Mouse (Mus musculus) gastrocnemius, postnatal 25 days (tissue): ENCODE measurements around the gene Mybl2. TPM values are rescaled to one million over a fixed set of nuclear protein-coding genes. Genes with fewer than 3 reads are reported as not detected.
A peak's percentile ranks its signal among the peaks of the same experiment; 100 is the strongest.
"Not testable (repeated sequence)": the region's sequence is repeated elsewhere in the genome, so short reads cannot be mapped to it uniquely, and the experiment has no call there.

Experiments used
- DNase-seq: peaks from one replicate; pipeline ENCODE4 v3.0.0; 2022
- long read RNA-seq, 2 experiments: library from polyadenylated mRNA; stranded (forward); transcript quantifications; one replicate each; pipeline ENCODE4 v2.0.0; 2021
- total RNA-seq, 2 experiments: library from RNA; stranded (reverse); gene quantifications; 1 replicate in 1 of 2; 2 replicates in 1 of 2; pipeline ENCODE4 v1.2.3; 2021

Gene Mybl2
- under 1 TPM; 0.56 to 0.70 TPM for total RNA-seq
- long read RNA-seq, experiment 1, result 0 reads
- long read RNA-seq, experiment 2, result 0 reads

DNA sequence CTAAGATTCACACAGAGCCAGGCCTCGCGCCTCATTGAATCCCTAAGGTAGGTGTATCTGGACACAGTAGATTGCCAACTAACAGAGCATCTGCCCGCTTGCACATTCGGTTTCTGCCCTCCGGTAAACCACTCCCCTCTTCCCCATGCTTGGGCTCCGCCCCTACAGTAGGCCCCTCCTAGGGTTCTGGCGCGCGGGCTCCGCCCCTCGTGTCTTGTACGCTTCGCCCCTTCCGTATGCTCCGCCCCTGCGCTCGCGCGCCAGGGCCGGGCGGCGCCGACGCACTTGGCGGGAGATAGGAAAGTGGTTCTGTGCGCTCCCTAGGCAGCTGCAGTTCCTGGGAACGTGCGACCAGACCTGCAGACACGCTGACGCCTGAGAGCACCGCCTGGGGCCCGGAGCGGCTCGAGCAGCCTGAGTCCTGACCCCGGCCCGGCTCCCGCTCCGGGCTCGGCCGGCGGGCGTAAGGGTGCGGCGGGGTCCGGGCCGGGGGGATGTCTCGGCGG, at the start of gene Mybl2:
Gene Mybl2, plus strand, starts transcription at position 353 of the 506 bp plus-strand sequence.
- DNase-seq, result peak; percentile 90

DNA sequence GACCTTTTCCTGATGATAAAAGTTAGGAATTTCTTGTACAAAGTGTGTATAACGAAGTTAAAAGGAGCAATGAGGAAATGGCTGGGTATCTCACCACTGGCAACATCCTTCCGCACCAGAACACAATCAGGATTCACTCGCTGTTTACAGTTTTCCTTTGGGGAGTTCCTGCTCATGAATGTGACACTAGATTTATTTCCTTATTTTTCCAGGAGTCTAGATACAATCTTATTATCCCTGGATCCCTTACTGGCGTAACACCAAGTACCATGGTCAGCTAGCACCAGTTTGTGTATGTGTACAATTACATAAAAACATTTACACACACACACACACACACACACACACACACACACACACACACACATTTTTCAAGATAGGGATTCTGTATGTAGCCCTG, 47.2 kb upstream of the Mybl2 start:
- DNase-seq, result no peak

- DNase-seq, result peak; percentile 82
These were observed 37.4 kb upstream of the Mybl2 start, which contains the start of gene Ift52 for GRCm38 (mm10) chr2:163016916-163017743. Gene Ift52, plus strand, starts transcription at chr2:163017354.

- no peak for DNase-seq
These were observed 23.2 kb upstream of the Mybl2 start for GRCm38 (mm10) chr2:163031289-163031688.

GRCm38 (mm10) chr2:163031757-163032156, 22.7 kb upstream of the Mybl2 start:
- no peak for DNase-seq

GRCm38 (mm10) chr2:163032622-163033021, 21.9 kb upstream of the Mybl2 start:
- no peak for DNase-seq

GRCm38 (mm10) chr2:163039940-163040339, 14.5 kb upstream of the Mybl2 start:
- DNase-seq, result no peak

GRCm38 (mm10) chr2:163048125-163048524, 6.4 kb upstream of the Mybl2 start:
- peak; percentile 42 for DNase-seq

- DNase-seq, result no peak
These were observed 5.4 kb upstream of the Mybl2 start for GRCm38 (mm10) chr2:163049116-163049515.

DNA sequence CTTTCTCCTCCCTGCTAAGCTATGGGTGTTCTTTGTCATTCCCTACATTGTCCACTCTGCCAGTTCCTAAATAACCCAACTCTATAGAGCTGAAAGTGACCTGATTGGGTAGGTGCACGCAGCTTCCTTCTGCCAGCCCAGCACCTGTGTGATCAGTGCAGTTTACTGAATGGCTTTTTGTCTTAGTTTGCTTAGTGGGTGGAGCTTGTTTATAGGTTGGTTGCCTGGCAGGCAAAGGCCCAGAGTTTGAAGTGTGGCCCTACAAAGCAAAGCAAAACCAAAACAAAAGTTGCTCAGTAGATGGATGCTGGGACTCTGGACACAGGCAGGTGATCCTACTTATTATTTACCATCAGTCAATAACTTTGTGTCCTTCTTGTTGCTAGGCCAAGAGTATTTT, 2.8 kb upstream of the Mybl2 start:
- DNase-seq, result no peak

DNA sequence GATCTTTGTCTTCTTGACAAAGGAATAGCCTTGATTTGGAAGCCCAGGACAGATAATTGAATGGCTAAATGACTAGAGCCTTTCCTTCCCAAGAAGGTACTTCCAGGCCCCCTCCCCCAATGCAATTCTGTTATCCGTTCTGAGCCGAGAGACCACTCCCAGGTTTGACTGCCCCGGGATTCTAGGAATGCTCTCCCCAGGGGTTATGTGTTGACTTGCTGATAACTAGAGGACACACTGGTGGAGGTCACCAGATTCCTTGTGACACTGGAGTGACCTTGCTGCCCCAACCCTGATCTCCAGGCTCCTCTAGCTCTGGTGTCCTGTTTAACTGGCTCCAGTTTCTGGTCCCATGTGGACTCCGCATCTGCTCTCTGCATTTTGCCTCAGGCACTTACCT, 2.4 kb upstream of the Mybl2 start:
- DNase-seq, result no peak

DNA sequence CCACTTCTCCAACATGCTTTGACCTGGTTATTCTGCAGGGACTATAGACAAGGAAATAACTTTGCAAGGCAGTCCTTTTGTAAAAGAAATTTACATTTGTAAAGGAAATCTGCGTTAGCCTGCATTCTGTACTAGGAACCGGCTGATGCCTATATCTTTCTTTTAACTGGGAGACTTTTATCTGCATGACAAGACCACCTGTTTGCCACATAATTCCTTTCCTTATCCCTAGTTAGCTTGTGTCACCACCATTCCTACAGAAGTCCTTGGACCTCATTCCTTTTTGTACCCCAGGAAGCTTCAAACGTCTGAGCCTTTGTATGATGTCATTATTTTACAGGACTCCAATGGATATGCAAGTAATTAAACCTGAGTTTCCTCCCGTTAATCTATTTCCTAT, 1.7 kb upstream of the Mybl2 start:
- no peak for DNase-seq

DNA sequence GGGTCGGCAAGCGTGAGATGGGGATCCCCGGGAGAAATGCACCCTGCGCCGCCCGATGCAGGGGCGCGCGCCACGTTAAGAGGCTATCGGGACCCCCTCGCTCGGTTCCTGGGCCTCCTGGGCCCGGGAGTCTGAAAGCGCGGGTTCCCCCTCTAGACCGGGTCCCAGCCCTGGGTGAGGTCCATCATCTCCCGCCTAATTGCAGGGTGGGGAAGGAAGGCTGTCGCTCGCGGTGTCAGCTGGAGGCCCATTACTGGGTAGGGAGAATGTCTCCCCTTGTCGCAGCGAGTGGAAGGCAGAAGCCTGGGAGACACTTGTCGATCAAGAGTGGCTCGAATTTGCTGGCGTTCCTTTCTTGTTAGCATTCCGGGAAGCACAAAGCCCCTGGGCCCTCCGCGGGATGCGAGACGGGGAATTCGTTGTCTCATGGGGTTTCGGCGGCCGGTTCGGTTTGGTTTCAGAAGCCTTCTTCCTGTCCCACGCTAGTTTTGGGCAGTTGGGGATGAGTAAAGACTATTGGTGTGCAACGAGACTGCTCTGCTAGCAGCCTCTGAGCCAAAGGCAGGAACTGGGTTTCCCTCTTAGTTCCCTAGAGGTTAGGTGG, 506 bp downstream of the Mybl2 start:
- no peak for DNase-seq

- no peak for DNase-seq
These were observed 1.2 kb downstream of the Mybl2 start for GRCm38 (mm10) chr2:163055715-163056114.

GRCm38 (mm10) chr2:163056584-163056983, 2.1 kb downstream of the Mybl2 start:
- DNase-seq, result no peak

DNA sequence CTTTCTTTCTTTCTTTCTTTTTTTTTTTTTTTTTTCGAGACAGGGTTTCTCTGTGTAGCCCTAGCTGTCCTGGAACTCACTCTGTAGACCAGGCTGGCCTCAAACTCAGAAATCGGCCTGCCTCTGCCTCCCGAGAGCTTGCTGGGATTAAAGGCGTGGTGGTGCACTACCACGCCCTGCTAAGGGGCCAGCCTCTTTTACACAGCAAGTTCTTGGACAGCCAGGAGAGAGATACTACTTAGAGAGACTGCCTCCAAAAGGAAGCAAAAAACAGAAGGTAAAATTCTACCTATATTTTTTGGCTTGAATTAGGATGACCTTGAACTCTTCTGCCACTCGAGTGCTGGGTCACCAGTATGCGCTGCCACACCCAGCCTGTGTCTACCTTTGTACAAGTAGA, 4.5 kb downstream of the Mybl2 start:
- DNase-seq, result not testable (repeated sequence)

DNA sequence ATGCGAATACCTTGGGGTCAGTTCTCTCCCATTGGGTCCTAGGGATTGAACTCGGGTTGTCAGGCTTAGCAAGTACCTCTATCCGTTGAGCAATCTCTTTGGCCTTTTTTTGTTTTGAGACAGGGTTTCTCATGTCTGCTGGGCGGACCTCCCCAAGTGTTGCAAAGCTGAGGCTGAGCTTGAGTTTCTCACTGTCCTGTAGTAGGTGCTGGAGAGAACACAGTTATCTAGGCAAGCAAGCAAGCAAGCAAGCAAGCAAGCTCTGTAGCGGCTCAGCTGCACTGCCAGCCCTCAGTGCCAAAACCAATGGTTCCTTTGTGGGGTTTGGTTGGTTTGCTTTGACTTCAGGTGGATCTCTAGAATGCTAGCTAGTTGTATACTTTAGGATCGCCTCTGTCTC, 6.1 kb downstream of the Mybl2 start:
- no peak for DNase-seq

GRCm38 (mm10) chr2:163061203-163062118, 7.0 kb downstream of the Mybl2 start:
- DNase-seq, result no peak

GRCm38 (mm10) chr2:163062119-163062508, 7.6 kb downstream of the Mybl2 start:
- no peak for DNase-seq

- no peak for DNase-seq
These were observed 11.8 kb downstream of the Mybl2 start for GRCm38 (mm10) chr2:163066326-163066725.

- no peak for DNase-seq
These were observed 12.7 kb downstream of the Mybl2 start for GRCm38 (mm10) chr2:163067233-163067632.

DNA sequence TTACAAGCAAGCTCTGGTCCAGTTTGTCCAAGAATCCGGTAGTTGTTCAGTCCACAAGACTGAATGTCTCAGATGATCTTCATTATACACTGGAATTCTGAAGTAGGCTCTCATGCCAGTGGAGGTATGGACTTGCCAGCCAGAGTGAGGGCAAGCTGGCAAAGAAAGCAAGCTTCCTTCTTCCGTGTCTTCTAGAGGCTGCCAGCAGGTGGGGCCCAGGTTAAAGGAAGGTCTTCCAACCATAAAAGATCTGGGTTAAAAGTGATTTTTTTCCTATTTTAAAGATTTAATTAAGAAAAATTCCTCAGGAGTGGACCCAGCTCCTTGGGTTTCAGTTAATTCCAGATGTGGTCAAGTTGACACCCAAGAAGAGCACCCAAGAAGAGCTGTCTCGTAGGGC, 15.7 kb downstream of the Mybl2 start:
- no peak for DNase-seq
